Mouse (Mus musculus) liver, postnatal 0 days (tissue): ENCODE data around the gene Klc3. TPM values are rescaled to one million over a fixed set of nuclear protein-coding genes. Genes with fewer than 3 reads are reported as not detected.
A peak's percentile ranks its signal among the peaks of the same experiment; 100 is the strongest.

Experiments used
- ATAC-seq: fragments of 200-750 bp; cut with Nextera tagmentation; 2 replicates; pipeline ENCODE4 v1.8.0; 2017; ENCODE audit warnings: mild to moderate bottlenecking, moderate library complexity
- DNase-seq: peaks from one replicate; pipeline ENCODE4 v3.0.0-alpha.2; 2016
- H3K27ac ChIP-seq: fragments of 300-500 bp; sonication (generic); 2 replicates; pipeline ENCODE4 v1.5.1; 2014; ENCODE audit warnings: antibody characterized with exemption, moderate library complexity, mild to moderate bottlenecking, low read depth
- H3K27me3 ChIP-seq: fragments of 300-500 bp; sonication (generic); 2 replicates; pipeline ENCODE4 v1.6.1; 2014; ENCODE audit warnings: low read length, control low read depth, mixed read lengths; ENCODE audit not compliant: insufficient read depth
- H3K36me3 ChIP-seq: fragments of 300-500 bp; sonication (generic); replicated peaks from 2 replicates; pipeline ENCODE4 v1.6.1; 2014; ENCODE audit warnings: mild to moderate bottlenecking, control low read depth, low read length, moderate library complexity, mixed read lengths; ENCODE audit not compliant: insufficient read depth
- H3K4me1 ChIP-seq: fragments of 300-500 bp; sonication (generic); 2 replicates; pipeline ENCODE4 v1.6.1; 2014; ENCODE audit warnings: antibody characterized with exemption, mild to moderate bottlenecking, control low read depth; ENCODE audit not compliant: insufficient read depth
- H3K4me2 ChIP-seq: fragments of 300-500 bp; sonication (generic); 2 replicates; pipeline ENCODE4 v1.6.1; 2014; ENCODE audit warnings: low read depth, mild to moderate bottlenecking, low read length, moderate library complexity, mixed read lengths
- H3K4me3 ChIP-seq: fragments of 300-500 bp; sonication (generic); 2 replicates; pipeline ENCODE4 v1.5.1; 2014; ENCODE audit warnings: low read depth, low read length
- H3K9ac ChIP-seq: fragments of 300-500 bp; sonication (generic); replicated peaks from 2 replicates; pipeline ENCODE4 v1.6.1; 2014; ENCODE audit warnings: mild to moderate bottlenecking, moderate library complexity
- H3K9me3 ChIP-seq: fragments of 300-500 bp; sonication (generic); 2 replicates; pipeline ENCODE4 v1.6.1; 2016; ENCODE audit warnings: mild to moderate bottlenecking, control low read depth, low read length, mixed read lengths
- CTCF ChIP-seq: sonication (generic); IDR thresholded peaks from 2 replicates; pipeline ENCODE4 v1.5.1; 2016; ENCODE audit warnings: antibody characterized with exemption, low read depth
- EP300 ChIP-seq: IDR thresholded peaks from 2 replicates; pipeline ENCODE4 v1.6.1; 2016; ENCODE audit warnings: antibody characterized with exemption, low read depth, mild to moderate bottlenecking
- WGBS: fragments of 180-500 bp; shearing (Covaris S2); extraction: QIAGEN DNeasy Blood & Tissue Kit; methylation state at CpG from one replicate; pipeline ENCODE4 v1.1.7; 2014; ENCODE audit not compliant: insufficient replicate concordance; 5-methylcytosine and 5-hydroxymethylcytosine counted together
- polyA plus RNA-seq: library from polyadenylated mRNA; unstranded; fragments of >200 nt; fragmentation: Nextera tagmentation; extraction: Ambion mirVana; gene quantifications from 2 replicates; pipeline ENCODE4 v1.2.1, GENCODE M21; 2015

Gene Klc3
- polyA plus RNA-seq, 1 experiment from 2014 or later, result 0.32 TPM

- no peak overlapping the region for H3K4me2 ChIP-seq
- no peak overlapping the region for H3K4me3 ChIP-seq
- H3K9me3 ChIP-seq, result 0 out of 2 replicates have a peak, but pooled peaks cover 3% of the 10 kb centered on the region
- no peak overlapping the region for H3K9ac ChIP-seq
- no peaks in the 10 kb centered on the region for H3K36me3 ChIP-seq
- WGBS, result 54% methylated on average over 15 of the region's 15 CpGs
- DNase-seq (no peak), ATAC-seq (no peak)
- H3K27ac ChIP-seq, result no peak overlapping the region
- H3K27me3 ChIP-seq, result peaks cover 43% of the 10 kb centered on the region
- TF ChIP-seq CTCF (no peak), EP300 (no peak)
- H3K4me1 ChIP-seq, result peaks cover 13% of the 10 kb centered on the region
Measured at GRCm38 (mm10) chr7:19416590-19416989, 12.7 kb upstream of the Klc3 start.

DNA sequence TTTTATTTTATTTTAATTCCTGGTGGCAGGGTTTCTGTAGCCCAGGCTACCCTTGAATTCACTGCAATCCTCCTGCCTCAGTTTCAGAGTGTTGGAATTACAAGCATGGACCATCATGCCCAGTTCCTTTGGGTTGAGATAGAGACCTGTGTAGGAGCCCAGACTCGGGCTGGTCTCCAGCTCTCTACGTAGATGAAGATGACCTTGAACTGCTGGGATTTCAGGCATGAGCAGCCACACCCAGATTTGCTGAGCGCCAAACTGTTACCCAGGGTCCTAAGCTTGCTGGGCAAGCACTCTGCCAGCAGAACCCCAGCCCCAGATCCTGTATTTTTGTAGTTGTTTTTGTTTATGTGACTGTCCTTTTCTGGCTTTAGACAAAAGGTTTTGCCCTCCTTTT lies 9.6 kb upstream of the Klc3 start:
- H3K9me3 ChIP-seq, result 0 out of 2 replicates have a peak, but pooled peaks cover 3% of the 10 kb centered on the region
- WGBS, result 71% methylated on average over 3 of the region's 3 CpGs

DNA sequence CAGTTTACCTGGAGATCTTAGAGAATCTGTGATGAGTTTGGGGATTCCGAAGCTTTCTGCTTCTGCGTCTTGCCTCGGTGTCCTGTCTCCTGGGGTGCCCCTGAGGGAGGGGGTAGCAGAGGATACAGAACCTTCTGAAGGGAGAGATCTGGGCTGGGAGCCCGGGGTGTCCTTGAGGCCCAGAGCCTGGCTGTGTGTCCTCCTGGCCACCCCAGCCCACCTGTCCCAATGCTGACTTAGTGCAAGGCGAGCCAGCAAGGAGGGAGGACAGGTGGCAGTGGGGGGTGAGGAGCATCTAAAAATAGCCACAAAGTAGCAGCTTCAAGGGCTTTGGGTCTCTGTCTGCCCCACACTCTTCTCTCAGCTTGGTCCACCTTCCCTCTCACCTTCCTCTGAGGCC lies 7.9 kb upstream of the Klc3 start:
- ATAC-seq, result no peak
- H3K9me3 ChIP-seq, result 0 out of 2 replicates have a peak, but pooled peaks cover 3% of the 10 kb centered on the region
- no peaks in the 10 kb centered on the region for H3K36me3 ChIP-seq
- 69% methylated on average over 5 of the region's 5 CpGs for WGBS
- TF ChIP-seq EP300 (no peak), CTCF (no peak)
- no peak overlapping the region for H3K9ac ChIP-seq
- no peak overlapping the region for H3K4me2 ChIP-seq
- peaks cover 16% of the 10 kb centered on the region for H3K27me3 ChIP-seq
- H3K4me1 ChIP-seq, result no peaks in the 10 kb centered on the region
- no peak overlapping the region for H3K27ac ChIP-seq
- no peak overlapping the region for H3K4me3 ChIP-seq
- DNase-seq, result no peak

More for the DNA sequence above, 9.6 kb upstream of the Klc3 start:
- no peak overlapping the region for H3K4me2 ChIP-seq
- no peak for ATAC-seq
- H3K27me3 ChIP-seq, result peaks cover 23% of the 10 kb centered on the region
- TF ChIP-seq EP300 (no peak), CTCF (no peak)
- no peak for DNase-seq
- H3K9ac ChIP-seq, result no peak overlapping the region
- no peaks in the 10 kb centered on the region for H3K4me1 ChIP-seq
- no peak overlapping the region for H3K27ac ChIP-seq
- H3K4me3 ChIP-seq, result no peak overlapping the region
- H3K36me3 ChIP-seq, result no peaks in the 10 kb centered on the region

GRCm38 (mm10) chr7:19410766-19411344 lies 7.0 kb upstream of the Klc3 start:
- no peak overlapping the region for H3K4me3 ChIP-seq
- 0 out of 2 replicates have a peak, but pooled peaks cover 3% of the 10 kb centered on the region for H3K9me3 ChIP-seq
- H3K36me3 ChIP-seq, result no peaks in the 10 kb centered on the region
- no peaks in the 10 kb centered on the region for H3K4me1 ChIP-seq
- no peak overlapping the region for H3K4me2 ChIP-seq
- 69% methylated on average over 11 of the region's 11 CpGs for WGBS
- no peak overlapping the region for H3K9ac ChIP-seq
- no peak overlapping the region for H3K27ac ChIP-seq
- no peak for TF ChIP-seq EP300
- no peak for TF ChIP-seq CTCF
- peaks cover 10% of the 10 kb centered on the region for H3K27me3 ChIP-seq
- DNase-seq (no peak), ATAC-seq (no peak)

DNA sequence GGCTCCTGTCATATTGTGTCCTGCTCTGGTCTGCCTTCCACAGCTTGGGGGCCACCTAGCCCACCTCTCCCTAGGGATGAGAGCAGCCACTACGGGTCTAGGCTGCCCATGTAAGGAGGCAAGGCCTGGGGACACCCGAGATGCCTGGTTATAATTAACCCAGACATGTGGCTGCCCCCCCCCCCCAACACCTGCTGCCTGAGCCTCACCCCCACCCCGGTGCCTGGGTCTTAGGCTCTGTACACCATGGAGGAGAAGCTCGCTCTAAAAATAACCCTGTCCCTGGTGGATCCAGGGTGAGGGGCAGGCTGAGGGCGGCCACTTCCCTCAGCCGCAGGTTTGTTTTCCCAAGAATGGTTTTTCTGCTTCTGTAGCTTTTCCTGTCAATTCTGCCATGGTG lies 5.8 kb upstream of the Klc3 start:
- no peak overlapping the region for H3K4me3 ChIP-seq
- peaks cover 10% of the 10 kb centered on the region for H3K27me3 ChIP-seq
- no peak for TF ChIP-seq CTCF
- TF ChIP-seq EP300, result no peak
- no peaks in the 10 kb centered on the region for H3K36me3 ChIP-seq
- no peak overlapping the region for H3K9ac ChIP-seq
- H3K4me1 ChIP-seq, result no peaks in the 10 kb centered on the region; the same call in 1 of the 2 replicates
- no peak for ATAC-seq
- no peak overlapping the region for H3K27ac ChIP-seq
- 0 out of 2 replicates have a peak, but pooled peaks cover 3% of the 10 kb centered on the region for H3K9me3 ChIP-seq
- H3K4me2 ChIP-seq, result no peak overlapping the region
- no peak for DNase-seq
- WGBS, result 34% methylated on average over 6 of the region's 6 CpGs

DNA sequence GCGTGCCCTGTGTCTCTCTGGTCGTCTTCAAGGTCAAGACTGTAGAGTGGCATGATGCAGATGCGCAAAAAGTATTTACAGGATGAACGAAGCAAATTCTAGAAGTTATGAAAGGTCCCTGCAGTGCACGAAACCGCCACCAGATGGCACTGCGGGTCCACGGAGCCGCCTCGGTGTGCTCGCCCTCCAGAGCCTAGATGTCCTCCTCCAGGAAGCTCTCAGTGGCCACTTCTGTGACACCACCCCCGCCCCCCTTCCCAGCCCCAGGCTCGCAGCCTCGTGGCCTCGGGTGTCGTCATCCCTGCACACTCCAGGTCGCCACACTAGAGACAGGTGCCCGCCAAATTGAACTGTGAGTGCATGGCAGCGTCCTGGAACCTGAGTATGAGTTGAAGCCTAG lies 1.5 kb upstream of the Klc3 start:
- Histone ChIP-seq H3K4me3 (no peak overlapping the region), H3K27me3 (peaks cover 30% of the 10 kb centered on the region), H3K9ac (no peak overlapping the region)

More for the DNA sequence above, 1.5 kb upstream of the Klc3 start:
- H3K4me1 ChIP-seq, result peaks cover 7% of the 10 kb centered on the region; the same call in 1 of the 2 replicates
- H3K9me3 ChIP-seq, result peaks cover 6% of the 10 kb centered on the region; the same call in 1 of the 2 replicates
- H3K27ac ChIP-seq, result no peak overlapping the region
- H3K36me3 ChIP-seq, result no peaks in the 10 kb centered on the region
- no peak for TF ChIP-seq EP300
- TF ChIP-seq CTCF, result peak; percentile 97
- DNase-seq (peak; percentile 90), ATAC-seq (peak; percentile 78)
- peak overlapping the region; percentile 27; the same call in 1 of the 2 replicates for H3K4me2 ChIP-seq
- 4% methylated on average over 19 of the region's 19 CpGs for WGBS
